Mouse (Mus musculus) cortical plate, adult 2 months (tissue): ENCODE data around the gene Ttc7. TPM values are rescaled to one million over a fixed set of nuclear protein-coding genes. Genes with fewer than 3 reads are reported as not detected.

Experiments used
- H3K27ac ChIP-seq: fragments of 200-500 bp; 2 replicates; pipeline ENCODE4 v1.5.1; 2012; ENCODE audit warnings: low read length, control low read depth, inconsistent platforms; ENCODE audit not compliant: insufficient read depth
- H3K4me1 ChIP-seq: fragments of 200-500 bp; 2 replicates; pipeline ENCODE4 v1.6.1; 2011; ENCODE audit warnings: low read length; ENCODE audit not compliant: control insufficient read depth, insufficient read depth
- H3K4me3 ChIP-seq: fragments of 200-500 bp; 2 replicates; pipeline ENCODE4 v1.5.1; 2011; ENCODE audit warnings: mild to moderate bottlenecking, low read length, control low read depth; ENCODE audit not compliant: insufficient read depth
- CTCF ChIP-seq: fragments of 200-500 bp; IDR thresholded peaks from 2 replicates; pipeline ENCODE4 v1.5.1; 2011; ENCODE audit warnings: mild to moderate bottlenecking, control low read depth, low read length; ENCODE audit not compliant: insufficient read depth; ENCODE audit errors: extremely low read depth
- POLR2A ChIP-seq: fragments of 200-500 bp; IDR thresholded peaks from 2 replicates; pipeline ENCODE4 v1.6.1; 2011; ENCODE audit warnings: mild to moderate bottlenecking, low read length, control low read depth; ENCODE audit not compliant: insufficient read depth; ENCODE audit errors: extremely low read depth
- polyA plus RNA-seq: library from polyadenylated mRNA; depleted of rRNA; stranded (reverse); fragments of >200 nt; gene quantifications from 2 replicates; pipeline ENCODE4 v1.2.3, GENCODE M21; 2012

Ttc7 gene
- polyA plus RNA-seq, 1 experiment: 11.3 TPM

GRCm38 (mm10) chr17:87379821-87380220 lies 97.1 kb downstream of the Ttc7 start:
- no peak for TF ChIP-seq POLR2A
- no peak for TF ChIP-seq CTCF
- peak overlapping the region; percentile 68 for H3K27ac ChIP-seq

DNA sequence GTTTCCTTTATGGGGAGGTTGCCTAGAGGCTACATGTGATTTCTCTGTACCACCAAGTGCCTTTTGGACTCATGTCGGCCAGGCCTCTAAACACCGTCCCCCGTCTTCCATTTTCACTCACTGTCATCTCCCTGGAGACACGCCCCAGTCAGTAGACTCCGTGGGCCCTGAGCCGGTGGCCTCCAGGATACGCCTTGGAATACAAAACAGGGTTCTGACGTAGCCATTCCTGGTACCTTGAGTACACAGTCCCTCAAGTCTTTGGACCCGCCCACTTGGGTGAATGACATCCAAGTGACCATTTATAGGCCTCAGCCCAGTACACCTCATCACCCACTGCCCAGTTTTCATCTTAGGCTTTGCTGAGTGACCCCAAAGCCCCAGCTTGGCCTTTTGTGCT lies 98.0 kb downstream of the Ttc7 start:
- TF ChIP-seq POLR2A: no peak
- no peak for TF ChIP-seq CTCF
- no peak overlapping the region for H3K4me3 ChIP-seq

More at GRCm38 (mm10) chr17:87379821-87380220, 97.1 kb downstream of the Ttc7 start:
- H3K4me1 ChIP-seq: peaks cover 13% of the 10 kb centered on the region
- H3K4me3 ChIP-seq: no peak overlapping the region

DNA sequence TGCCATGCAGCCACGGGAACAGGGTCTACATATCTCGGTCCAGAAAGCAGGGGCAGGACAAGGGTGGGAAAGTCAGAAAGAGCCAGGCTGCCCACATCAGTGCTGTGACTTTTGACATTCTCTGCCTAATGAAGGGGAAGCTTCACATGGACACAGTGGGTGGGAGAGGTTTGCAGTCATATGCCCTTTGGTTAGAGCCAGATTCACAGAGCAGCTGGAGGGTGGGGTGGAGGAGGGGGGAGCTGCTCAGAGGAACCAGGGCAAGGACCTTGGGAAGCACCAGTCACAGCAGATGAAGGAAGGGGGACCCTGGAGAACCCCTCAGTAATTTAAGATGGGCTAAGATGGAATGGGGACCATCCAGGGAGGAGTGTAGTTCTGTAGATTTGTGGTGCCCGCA lies 103.1 kb downstream of the Ttc7 start:
- H3K4me1 ChIP-seq: peaks cover 1% of the 10 kb centered on the region; the same call in 1 of the 2 replicates
- H3K4me3 ChIP-seq: no peak overlapping the region
- no peak overlapping the region for H3K27ac ChIP-seq
- no peak for TF ChIP-seq POLR2A
- no peak for TF ChIP-seq CTCF

More for the DNA sequence above, 98.0 kb downstream of the Ttc7 start:
- Histone ChIP-seq H3K27ac (0 out of 2 replicates have a peak overlapping the region, but pooled peaks have one; percentile 39), H3K4me1 (peaks cover 13% of the 10 kb centered on the region)

DNA sequence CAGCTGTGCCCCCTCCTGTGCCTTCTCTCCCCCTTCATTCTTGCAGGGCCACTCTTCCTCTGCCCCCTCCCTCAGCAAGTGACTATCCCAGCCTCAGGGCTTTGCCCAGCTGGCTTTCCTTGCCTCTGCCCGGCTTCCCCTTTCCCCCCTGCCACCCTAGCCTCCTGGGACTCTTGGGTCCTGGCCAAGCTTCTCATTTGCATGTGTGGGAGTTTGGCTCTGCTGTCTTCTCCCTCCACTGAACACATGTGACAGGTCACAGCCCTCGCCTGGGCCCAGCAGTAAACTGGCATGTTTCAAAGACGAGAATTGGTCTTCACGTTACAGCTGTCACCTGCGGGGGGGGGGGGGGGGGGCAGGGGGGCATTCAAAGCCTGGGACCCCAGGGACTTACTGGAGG lies 104.4 kb downstream of the Ttc7 start:
- Histone ChIP-seq H3K4me3 (no peak overlapping the region), H3K4me1 (peaks cover 4% of the 10 kb centered on the region; the same call in 1 of the 2 replicates), H3K27ac (no peak overlapping the region)
- no peak for TF ChIP-seq CTCF
- no peak for TF ChIP-seq POLR2A

- H3K4me1 ChIP-seq: peaks cover 4% of the 10 kb centered on the region; the same call in 1 of the 2 replicates
- H3K27ac ChIP-seq: peak overlapping the region; percentile 20; the same call in 1 of the 2 replicates
- no peak overlapping the region for H3K4me3 ChIP-seq
- TF ChIP-seq CTCF (no peak), POLR2A (no peak)
Measured at GRCm38 (mm10) chr17:87391242-87391641, 108.6 kb downstream of the Ttc7 start.

- Histone ChIP-seq H3K4me3 (no peak overlapping the region), H3K27ac (no peak overlapping the region), H3K4me1 (no peaks in the 10 kb centered on the region)
- TF ChIP-seq CTCF (no peak), POLR2A (no peak)
Measured at GRCm38 (mm10) chr17:87397088-87397487, 114.4 kb downstream of the Ttc7 start.

GRCm38 (mm10) chr17:87402444-87402843 lies 119.8 kb downstream of the Ttc7 start:
- no peak for TF ChIP-seq POLR2A
- Histone ChIP-seq H3K4me1 (no peaks in the 10 kb centered on the region), H3K4me3 (no peak overlapping the region), H3K27ac (no peak overlapping the region)

DNA sequence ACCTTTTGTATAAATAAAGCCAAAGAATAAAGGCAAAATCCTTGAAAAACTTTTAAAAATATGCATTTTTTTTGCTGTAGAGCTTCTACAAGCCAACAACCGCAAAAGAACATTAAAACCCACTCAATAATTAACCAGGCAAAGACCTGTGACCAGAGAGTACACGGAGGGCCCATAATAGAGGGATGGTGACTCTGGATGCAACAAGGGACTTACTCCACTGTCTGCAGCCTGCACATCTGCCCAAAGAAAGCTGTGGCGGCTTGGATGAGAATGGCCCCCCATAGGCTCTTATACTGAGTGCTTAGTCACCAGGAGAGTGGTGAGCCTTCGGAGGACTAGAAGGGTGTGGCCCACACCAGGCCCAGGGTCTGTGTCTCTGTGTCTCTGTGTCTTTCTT lies 120.8 kb downstream of the Ttc7 start:
- no peak overlapping the region for H3K4me3 ChIP-seq
- H3K27ac ChIP-seq: no peak overlapping the region
- no peak for TF ChIP-seq POLR2A
- no peak for TF ChIP-seq CTCF
- no peaks in the 10 kb centered on the region for H3K4me1 ChIP-seq

GRCm38 (mm10) chr17:87405576-87405975 lies 122.9 kb downstream of the Ttc7 start:
- no peak overlapping the region for H3K27ac ChIP-seq
- H3K4me3 ChIP-seq: no peak overlapping the region
- H3K4me1 ChIP-seq: no peaks in the 10 kb centered on the region
- TF ChIP-seq POLR2A (no peak), CTCF (no peak)

- Histone ChIP-seq H3K27ac (no peak overlapping the region), H3K4me3 (no peak overlapping the region), H3K4me1 (no peaks in the 10 kb centered on the region)
- TF ChIP-seq POLR2A (no peak), CTCF (no peak)
Measured at GRCm38 (mm10) chr17:87406646-87407045, 124.0 kb downstream of the Ttc7 start.
